Mouse (Mus musculus) spleen, adult 18-20 months (tissue): Measurements from ENCODE around the gene Tmem270.
A peak's percentile ranks its signal among the peaks of the same experiment; 100 is the strongest.

Source experiments
- DNase-seq, 2 experiments: peaks; one replicate each; pipeline ENCODE4 v3.0.0; 2022; ENCODE audit warnings: mixed read lengths in 2 of 2

The Tmem270 gene

GRCm38 (mm10) chr5:134926726-134927125, 20.2 kb upstream of the Tmem270 start:
- DNase-seq = no peak

GRCm38 (mm10) chr5:134923141-134923540, 16.6 kb upstream of the Tmem270 start:
- DNase-seq = no peak

GRCm38 (mm10) chr5:134921106-134921505, 14.6 kb upstream of the Tmem270 start:
- DNase-seq = no peak

GRCm38 (mm10) chr5:134920106-134920687, 13.7 kb upstream of the Tmem270 start:
- DNase-seq = no peak

GRCm38 (mm10) chr5:134919097-134919496, 12.6 kb upstream of the Tmem270 start:
- DNase-seq = no peak

- peak in 1 of 2 experiments; percentile 37 for DNase-seq
These were observed 11.7 kb upstream of the Tmem270 start for GRCm38 (mm10) chr5:134918071-134918832.

GRCm38 (mm10) chr5:134915311-134915710, 8.8 kb upstream of the Tmem270 start, which contains the start of gene Cldn13:
Gene Cldn13 (minus strand): TSS chr5:134915526.
- DNase-seq = no peak

- DNase-seq = no peak
These were observed 8.0 kb upstream of the Tmem270 start for GRCm38 (mm10) chr5:134914510-134914909.

GRCm38 (mm10) chr5:134913753-134914152, 7.2 kb upstream of the Tmem270 start:
- no peak for DNase-seq

- DNase-seq = no peak
These were observed 6.8 kb upstream of the Tmem270 start for GRCm38 (mm10) chr5:134913352-134913751.

GRCm38 (mm10) chr5:134911901-134912300, 5.4 kb upstream of the Tmem270 start:
- DNase-seq = no peak

GRCm38 (mm10) chr5:134907135-134907534, 602 bp upstream of the Tmem270 start:
- DNase-seq = peak; percentile 54 to 79

- DNase-seq = no peak
These were observed 4.9 kb downstream of the Tmem270 start for GRCm38 (mm10) chr5:134901644-134902027.

- DNase-seq = no peak
These were observed 5.4 kb downstream of the Tmem270 start for GRCm38 (mm10) chr5:134901012-134901643.

- no peak for DNase-seq
These were observed 8.9 kb downstream of the Tmem270 start for GRCm38 (mm10) chr5:134897596-134897995.

GRCm38 (mm10) chr5:134896965-134897364, 9.6 kb downstream of the Tmem270 start:
- no peak for DNase-seq

GRCm38 (mm10) chr5:134895291-134895690, 11.2 kb downstream of the Tmem270 start:
- no peak for DNase-seq

- DNase-seq = no peak
These were observed 13.8 kb downstream of the Tmem270 start for GRCm38 (mm10) chr5:134892717-134893116.

GRCm38 (mm10) chr5:134891552-134891951, 15.0 kb downstream of the Tmem270 start:
- no peak for DNase-seq

GRCm38 (mm10) chr5:134890601-134891054, 15.9 kb downstream of the Tmem270 start:
- no peak for DNase-seq

- DNase-seq = no peak
These were observed 18.0 kb downstream of the Tmem270 start for GRCm38 (mm10) chr5:134888505-134888904.

- no peak for DNase-seq
These were observed 18.8 kb downstream of the Tmem270 start for GRCm38 (mm10) chr5:134887447-134888335.

GRCm38 (mm10) chr5:134883077-134883476, 23.5 kb downstream of the Tmem270 start:
- DNase-seq = no peak
